Mouse (Mus musculus) G1E (cell line): ENCODE results near the gene Nfatc2ip.

Experiments used
- CTCF ChIP-seq: IDR thresholded peaks from 2 replicates; pipeline ENCODE4 v1.5.1; 2012; ENCODE audit warnings: low read depth, low read length, inconsistent platforms, mixed read lengths
- GATA1 ChIP-seq: IDR thresholded peaks from 2 replicates; pipeline ENCODE4 v1.6.1; 2012; ENCODE audit warnings: borderline replicate concordance, low read length, inconsistent platforms, mixed read lengths
- GATA2 ChIP-seq: IDR thresholded peaks from 2 replicates; pipeline ENCODE4 v1.6.1; 2012; ENCODE audit warnings: low read depth, low read length, inconsistent platforms, borderline replicate concordance
- POLR2AphosphoS5 ChIP-seq: IDR thresholded peaks from 2 replicates; pipeline ENCODE4 v1.6.1; 2012; ENCODE audit warnings: low read depth, low read length, inconsistent platforms; ENCODE audit not compliant: insufficient replicate concordance
- TAL1 ChIP-seq: conservative IDR thresholded peaks from 2 replicates; pipeline ENCODE4 v1.6.1; 2012; ENCODE audit warnings: low read depth, low read length, inconsistent platforms, mixed read lengths

GRCm38 (mm10) chr7:126418496-126418895, 22.0 kb upstream of the Nfatc2ip start:
- TF ChIP-seq CTCF, result no peak
- no peak for TF ChIP-seq TAL1
- no peak for TF ChIP-seq GATA1
- no peak for TF ChIP-seq GATA2
- no peak for TF ChIP-seq POLR2AphosphoS5
